ENCODE assay signal across 17 mouse cellular contexts in genomic region chr11:5184832-5185231, GRCm38 (mm10). TPM values are rescaled to one million over a fixed set of nuclear protein-coding genes. Genes with fewer than 3 reads are reported as not detected.
DNase-seq lines count a peak whose midpoint lies in the region; ATAC-seq and TF ChIP-seq lines count a peak whose summit lies in the region.
"Had no signal": no experiment of that assay in that cellular context is flagged by ENCODE, and none has a peak within 500 bp of the region (broad histone marks: within the 10 kb centered on the region; RNA-seq: fewer than 3 reads in every experiment).

No protein-coding gene starts in this region.

- TF ChIP-seq CTCF in hindbrain, postnatal 0 days (IDR thresholded peaks at IDR 0.05; ENCODE audit: low read depth), result no peak
- no peak for TF ChIP-seq CTCF in ES-Bruce4 (IDR thresholded peaks at IDR 0.05; ENCODE audit: low read depth, low read length)

- no peak for TF ChIP-seq EP300 in ES-Bruce4 (IDR thresholded peaks at IDR 0.05; ENCODE audit: insufficient read depth, low read depth, low read length)

- H3K27ac ChIP-seq in hindbrain, embryonic 10.5 days, result peak overlapping the region; percentile 83
- no peak overlapping the region for H3K27ac ChIP-seq in hindbrain, postnatal 0 days
- H3K27ac ChIP-seq in ES-Bruce4 (ENCODE audit: insufficient read depth, low read length), result no peak overlapping the region
- peak overlapping the region; percentile 85 for H3K27ac ChIP-seq in embryonic facial prominence, embryonic 10.5 days (replicated peaks)
- no peak overlapping the region for H3K27ac ChIP-seq in hindbrain, embryonic 16.5 days (ENCODE audit: low read depth, low read length)
- H3K27ac ChIP-seq: liver, embryonic 15.5 days had no signal

- no peaks in the 10 kb centered on the region for H3K36me3 ChIP-seq in hindbrain, embryonic 10.5 days
- H3K36me3 ChIP-seq in hindbrain, postnatal 0 days (ENCODE audit: insufficient read depth, low read length), result no peaks in the 10 kb centered on the region
- H3K36me3 ChIP-seq in ES-Bruce4 (ENCODE audit: control insufficient read depth, insufficient read depth, low read length, poor library complexity, severe bottlenecking), result no peaks in the 10 kb centered on the region
- H3K36me3 ChIP-seq in embryonic facial prominence, embryonic 10.5 days (replicated peaks), result no peaks in the 10 kb centered on the region
- no peaks in the 10 kb centered on the region for H3K36me3 ChIP-seq in hindbrain, embryonic 16.5 days (ENCODE audit: control insufficient read depth, insufficient read depth, low read length)
- H3K36me3 ChIP-seq: liver, embryonic 15.5 days had no signal

- no peaks in the 10 kb centered on the region for H3K27me3 ChIP-seq in hindbrain, embryonic 10.5 days (ENCODE audit: insufficient read depth, poor library complexity, severe bottlenecking)
- no peaks in the 10 kb centered on the region for H3K27me3 ChIP-seq in hindbrain, postnatal 0 days (ENCODE audit: insufficient read depth, low read length)
- H3K27me3 ChIP-seq in ES-Bruce4 (ENCODE audit: control insufficient read depth, insufficient read depth, low read length, poor library complexity, severe bottlenecking), result no peaks in the 10 kb centered on the region
- peaks cover 7% of the 10 kb centered on the region; the same call in 1 of the 2 replicates for H3K27me3 ChIP-seq in embryonic facial prominence, embryonic 10.5 days (replicated peaks; ENCODE audit: low read depth, poor library complexity, severe bottlenecking)
- no peaks in the 10 kb centered on the region for H3K27me3 ChIP-seq in hindbrain, embryonic 16.5 days (replicated peaks; ENCODE audit: control insufficient read depth, insufficient read depth, low read length)
- H3K27me3 ChIP-seq: liver, embryonic 15.5 days had no signal

- no peaks in the 10 kb centered on the region for H3K9me3 ChIP-seq in hindbrain, embryonic 10.5 days
- H3K9me3 ChIP-seq in hindbrain, postnatal 0 days (ENCODE audit: low read length), result no peaks in the 10 kb centered on the region
- no peaks in the 10 kb centered on the region for H3K9me3 ChIP-seq in ES-Bruce4 (replicated peaks; ENCODE audit: control insufficient read depth, insufficient read depth, low read length, poor library complexity, severe bottlenecking)
- no peaks in the 10 kb centered on the region for H3K9me3 ChIP-seq in embryonic facial prominence, embryonic 10.5 days
- no peaks in the 10 kb centered on the region for H3K9me3 ChIP-seq in hindbrain, embryonic 16.5 days (ENCODE audit: control insufficient read depth, low read length)
- H3K9me3 ChIP-seq: liver, embryonic 15.5 days; megakaryocyte, embryonic 14.5 days had no signal

- no peak overlapping the region for H3K4me2 ChIP-seq in hindbrain, postnatal 0 days (ENCODE audit: low read depth, low read length)
- H3K4me2 ChIP-seq in hindbrain, embryonic 16.5 days (ENCODE audit: low read length), result no peak overlapping the region
- H3K4me2 ChIP-seq: liver, embryonic 15.5 days had no signal

- no peak overlapping the region for H3K9ac ChIP-seq in hindbrain, postnatal 0 days (replicated peaks; ENCODE audit: low read length)
- H3K9ac ChIP-seq in ES-Bruce4 (ENCODE audit: low read depth, poor library complexity, severe bottlenecking), result peak overlapping the region; percentile 31; the same call in 1 of the 2 replicates
- no peak overlapping the region for H3K9ac ChIP-seq in hindbrain, embryonic 16.5 days (ENCODE audit: low read depth, low read length)
- H3K9ac ChIP-seq: liver, embryonic 15.5 days had no signal

- no peak for TF ChIP-seq POLR2A in ES-Bruce4 (IDR thresholded peaks at IDR 0.05; ENCODE audit: insufficient read depth, low read length)

- H3K4me1 ChIP-seq in hindbrain, embryonic 10.5 days (replicated peaks), result peaks cover 42% of the 10 kb centered on the region
- peaks cover 8% of the 10 kb centered on the region; the same call in 1 of the 2 replicates for H3K4me1 ChIP-seq in hindbrain, postnatal 0 days (ENCODE audit: insufficient read depth, low read length)
- no peaks in the 10 kb centered on the region for H3K4me1 ChIP-seq in ES-Bruce4 (ENCODE audit: control insufficient read depth, insufficient read depth, low read length)
- H3K4me1 ChIP-seq in embryonic facial prominence, embryonic 10.5 days, result peaks cover 49% of the 10 kb centered on the region
- peaks cover 3% of the 10 kb centered on the region; the same call in 1 of the 2 replicates for H3K4me1 ChIP-seq in hindbrain, embryonic 16.5 days (ENCODE audit: control insufficient read depth, insufficient read depth, low read depth, low read length)
- H3K4me1 ChIP-seq: liver, embryonic 15.5 days had no signal

- H3K4me3 ChIP-seq in hindbrain, embryonic 10.5 days, result no peak overlapping the region
- no peak overlapping the region for H3K4me3 ChIP-seq in hindbrain, postnatal 0 days (ENCODE audit: low read length)
- peak overlapping the region; percentile 31 for H3K4me3 ChIP-seq in ES-Bruce4 (ENCODE audit: low read depth, low read length)
- peak overlapping the region; percentile 32; the same call in 1 of the 2 replicates for H3K4me3 ChIP-seq in embryonic facial prominence, embryonic 10.5 days
- H3K4me3 ChIP-seq in hindbrain, embryonic 16.5 days (ENCODE audit: low read length), result no peak overlapping the region
- H3K4me3 ChIP-seq: erythroblast, embryonic 14.5 days; liver, embryonic 15.5 days; megakaryocyte, embryonic 14.5 days had no signal

- no peak for DNase-seq in hindbrain, embryonic 10.5 days (ENCODE audit: low spot score)
- no peak for DNase-seq in hindbrain, postnatal 0 days (ENCODE audit: low spot score)
- DNase-seq in embryonic facial prominence, embryonic 10.5 days (ENCODE audit: low spot score), result no peak
- DNase-seq in right cerebral cortex, adult 18-20 months, result no peak
- no peak for DNase-seq in embryo, embryonic 11 days
- DNase-seq: B cell, adult 2 months; cerebellum, adult 9-10 months; gastrocnemius, postnatal 25 days; heart, postnatal 14 days; kidney, adult 9 months; layer of hippocampus, postnatal 36 days had no signal

- WGBS in hindbrain, embryonic 10.5 days, result 82% methylated on average over 9 of the region's 9 CpGs
- WGBS in hindbrain, postnatal 0 days, result 76% methylated on average over 8 of the region's 9 CpGs
- WGBS in embryonic facial prominence, embryonic 10.5 days, result 80% methylated on average over 9 of the region's 9 CpGs
- 77% methylated on average over 9 of the region's 9 CpGs for WGBS in hindbrain, embryonic 16.5 days

- ATAC-seq in hindbrain, postnatal 0 days, result no peak
- ATAC-seq in hindbrain, embryonic 16.5 days, result peak; percentile 18; the same call in 1 of the 2 replicates
- ATAC-seq: lung, postnatal 0 days had no signal

RNA-seq across cellular contexts. Expression of gene Emid1, which starts 32.8 kb away (rescaled TPM):
- 31.9 and 40.0 TPM in 2 replicates for polyA plus RNA-seq in hindbrain, embryonic 10.5 days (2016; fragmentation: Nextera tagmentation; extraction: Ambion mirVana)
- 15.0 and 15.7 TPM in 2 replicates for total RNA-seq in hindbrain, postnatal 0 days (2014; rRNA removed)
- 22.7 and 24.2 TPM in 2 replicates for polyA plus RNA-seq in hindbrain, postnatal 0 days (2015; fragmentation: Nextera tagmentation; extraction: Ambion mirVana)
- polyA plus RNA-seq in ES-Bruce4 (2011; ENCODE audit: insufficient read depth, insufficient read length, low read depth, missing spikeins), result 5.9 and 6.7 TPM in 2 replicates
- polyA plus RNA-seq in embryonic facial prominence, embryonic 10.5 days (2016; fragmentation: Nextera tagmentation; extraction: Ambion mirVana), result 13.1 and 24.6 TPM in 2 replicates
- 15.8 and 18.2 TPM in 2 replicates for polyA plus RNA-seq in hindbrain, embryonic 16.5 days (2015; fragmentation: Nextera tagmentation; extraction: Ambion mirVana)

Comparison
In these comparisons a context has a peak if more than half of its experiments do, and no peak if none do; other contexts are left out.
1. H3K27ac ChIP-seq: peak in hindbrain, embryonic 10.5 days (single experiment) and embryonic facial prominence, embryonic 10.5 days (single experiment); none in hindbrain, postnatal 0 days (single experiment), ES-Bruce4 (single experiment) and hindbrain, embryonic 16.5 days (single experiment).
2. H3K4me3 ChIP-seq: peak in ES-Bruce4 (single experiment) and embryonic facial prominence, embryonic 10.5 days (single experiment); none in hindbrain, embryonic 10.5 days (single experiment), hindbrain, postnatal 0 days (single experiment) and hindbrain, embryonic 16.5 days (single experiment).